Mouse (Mus musculus) c-Kit-negative CD71-positive TER-119-positive erythroid progenitor cells, embryonic 14.5 days (primary cell): ENCODE data around the gene Rln3.

ENCODE experiments used
- DNase-seq: peaks from one replicate; pipeline ENCODE4 v3.0.0-alpha.2; 2013; ENCODE audit warnings: low read depth, low spot score

The Rln3 gene

DNA sequence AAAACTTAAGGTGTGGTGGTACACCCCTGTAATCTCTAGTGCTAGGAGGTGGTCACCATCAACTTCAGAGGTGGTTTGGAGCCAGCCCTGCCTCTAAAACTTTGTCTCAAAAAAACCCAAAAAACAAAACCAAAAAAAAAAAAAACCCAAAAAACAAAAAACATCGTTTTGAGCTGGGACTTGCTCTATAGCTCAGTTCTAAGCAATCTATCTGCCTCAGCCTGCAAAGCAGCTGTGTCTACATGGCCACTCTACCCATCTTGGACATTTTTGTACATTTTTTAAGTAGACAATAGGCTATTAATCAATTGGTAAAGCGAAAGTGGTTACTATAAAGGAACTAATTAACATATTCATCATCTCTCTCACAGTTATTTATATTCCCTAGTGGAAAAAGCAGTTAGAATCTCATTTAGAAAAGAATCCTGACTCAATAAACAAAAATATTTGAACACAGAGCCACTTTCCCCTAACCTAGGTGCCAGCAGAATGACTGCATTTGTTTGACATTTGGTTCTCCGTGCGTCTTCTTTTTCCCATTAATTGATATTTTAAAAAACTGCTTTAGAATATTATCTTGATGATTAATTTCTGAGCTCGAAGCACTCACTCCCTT, 20.8 kb upstream of the Rln3 start:
- DNase-seq: no peak

DNA sequence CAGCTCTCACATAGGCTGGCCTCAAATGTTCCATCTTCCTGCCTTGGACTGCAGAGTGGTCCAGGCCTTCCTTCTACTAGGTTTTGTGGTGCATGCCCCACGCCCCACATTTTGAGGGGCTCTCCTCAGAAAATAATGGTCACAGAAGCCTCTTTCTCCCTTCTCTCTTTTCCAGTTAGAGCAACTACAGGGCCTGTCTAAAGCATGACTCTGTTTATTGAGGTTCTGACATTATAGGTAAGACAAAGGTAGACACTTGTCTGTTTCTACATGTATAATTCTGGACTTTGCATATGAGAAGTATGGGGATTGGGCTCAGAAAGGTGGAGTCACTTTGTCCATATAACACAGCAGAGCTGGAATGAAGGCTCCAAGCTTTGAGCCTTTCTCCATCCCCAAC, 20.2 kb upstream of the Rln3 start, which contains the start of gene Gm10643:
TSS of gene Gm10643 (minus strand) at position 101 of the 400 bp plus-strand sequence.
- no peak for DNase-seq

DNA sequence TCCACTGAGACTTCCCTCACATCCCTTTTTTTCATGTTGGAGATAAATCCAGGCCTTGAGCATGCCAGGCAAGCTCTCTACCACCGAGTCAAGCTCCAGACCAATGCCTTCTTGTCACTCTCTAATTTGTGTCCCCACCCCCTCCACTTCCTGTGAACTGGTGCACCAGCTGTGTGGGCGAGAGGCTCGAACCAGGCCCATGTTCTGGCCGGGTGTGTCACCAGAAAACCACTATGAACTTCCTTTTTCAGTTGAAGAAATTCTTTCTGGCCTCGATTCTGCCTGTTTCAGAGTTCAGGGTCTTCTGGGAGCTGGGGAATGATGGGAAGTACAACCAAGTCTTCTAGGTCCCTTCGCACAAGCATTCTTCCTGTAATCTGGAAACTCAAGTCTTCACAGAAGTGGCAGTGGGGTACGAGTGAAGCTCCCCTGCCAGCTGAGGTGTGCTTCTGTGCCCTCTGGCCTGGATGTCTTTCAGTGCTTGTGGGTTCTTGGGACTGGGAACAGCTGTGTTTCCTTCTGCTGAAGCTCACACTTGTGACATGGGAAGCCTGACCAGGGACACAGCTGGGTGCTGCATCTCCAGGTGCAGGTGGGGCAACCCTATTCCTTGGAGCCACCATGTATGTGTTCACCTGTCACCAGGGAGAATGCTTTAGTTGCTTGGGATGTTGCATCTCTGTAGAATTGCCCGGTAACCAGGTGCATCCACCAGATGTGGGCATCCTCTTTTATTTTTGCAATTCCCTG, 19.2 kb upstream of the Rln3 start:
- no peak for DNase-seq

- no peak for DNase-seq
These were observed 15.4 kb upstream of the Rln3 start for GRCm38 (mm10) chr8:84060245-84060644.

DNA sequence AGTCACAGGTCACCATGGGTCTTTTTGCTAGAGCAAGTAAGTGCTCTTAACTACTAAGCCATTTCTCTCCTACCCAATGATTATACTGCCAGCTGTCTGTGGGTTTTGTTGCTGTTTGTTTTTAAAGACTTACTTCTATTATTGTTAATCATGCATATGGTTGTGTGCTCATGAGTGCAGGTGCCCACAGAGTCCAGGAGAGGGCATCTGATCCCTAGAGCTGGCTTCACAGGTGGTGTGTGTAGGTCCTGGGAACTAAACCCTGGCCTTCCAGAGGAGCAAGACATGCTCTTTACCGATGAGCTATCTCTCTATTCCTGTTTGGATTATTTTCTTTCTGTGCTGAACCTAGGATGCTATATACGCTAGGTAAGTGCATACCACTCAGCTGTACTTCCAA, 14.4 kb upstream of the Rln3 start:
- no peak for DNase-seq

GRCm38 (mm10) chr8:84057827-84058226, 13.0 kb upstream of the Rln3 start:
- DNase-seq: no peak

DNA sequence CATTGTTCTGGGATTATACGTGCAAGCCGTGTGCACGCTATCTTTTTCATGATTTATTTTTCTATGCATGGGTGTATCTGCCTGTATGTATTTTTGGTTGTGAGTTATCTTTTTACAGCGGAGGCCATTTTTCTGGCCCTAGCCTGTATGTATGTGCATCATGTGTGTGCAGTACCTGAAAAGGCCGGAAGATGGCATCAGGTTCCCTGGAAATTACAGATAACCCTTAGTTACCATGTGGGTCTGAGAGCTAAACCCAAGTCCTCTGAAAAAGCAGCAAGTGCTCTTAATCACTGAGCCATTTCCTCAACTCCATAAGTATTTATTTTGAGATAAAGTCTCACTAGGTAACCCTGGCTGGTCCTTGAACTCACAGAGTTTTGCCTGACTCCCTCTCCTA, 8.4 kb upstream of the Rln3 start:
- no peak for DNase-seq

- DNase-seq: no peak
These were observed 7.9 kb upstream of the Rln3 start for GRCm38 (mm10) chr8:84052746-84053145.

- DNase-seq: no peak
These were observed 3.4 kb upstream of the Rln3 start for GRCm38 (mm10) chr8:84048171-84048570.

DNA sequence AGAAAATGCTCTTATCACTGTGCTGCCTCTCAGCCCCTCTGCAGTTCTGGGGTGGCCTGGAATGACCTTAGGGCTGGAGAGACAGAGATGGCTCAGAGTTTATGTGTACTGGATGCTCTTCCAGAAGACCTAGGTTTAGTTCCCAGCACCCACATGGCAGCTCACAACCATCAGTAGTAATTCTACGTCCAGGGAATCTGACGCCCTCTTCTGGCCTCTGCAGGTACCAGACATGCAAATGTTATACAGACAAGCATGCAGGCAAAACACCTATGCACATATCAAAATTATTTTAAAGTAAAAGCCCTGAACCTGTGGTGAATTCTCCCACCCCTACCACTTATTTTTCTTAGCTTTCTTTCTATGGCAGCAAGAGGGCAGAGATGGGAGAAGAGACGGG, 1.7 kb upstream of the Rln3 start:
- DNase-seq: no peak

GRCm38 (mm10) chr8:84044103-84044502, 697 bp downstream of the Rln3 start:
- DNase-seq: no peak

DNA sequence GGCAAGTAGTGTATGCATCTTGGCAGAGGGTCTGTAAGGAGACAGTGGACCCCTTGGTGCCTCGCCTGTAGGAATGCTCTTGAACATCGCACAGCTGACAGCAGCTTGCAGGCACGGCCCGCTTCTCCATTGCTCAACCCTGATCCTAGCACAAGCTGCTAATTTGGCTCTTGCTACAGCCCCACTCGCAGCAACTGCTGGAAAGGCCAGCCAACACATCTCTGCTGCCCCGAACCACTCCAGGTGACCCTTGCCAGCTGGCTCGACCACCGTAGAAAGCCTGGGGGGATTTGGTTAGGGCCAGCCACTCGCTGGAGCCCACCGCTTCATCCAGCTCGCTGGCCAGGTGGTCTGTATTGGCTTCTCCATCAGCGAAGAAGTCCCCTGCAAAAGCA, 1.9 kb downstream of the Rln3 start:
- DNase-seq: no peak

GRCm38 (mm10) chr8:84042066-84042947, 2.5 kb downstream of the Rln3 start, which contains the start of gene Il27ra:
TSS of gene Il27ra (minus strand) at chr8:84042589.
- no peak for DNase-seq

GRCm38 (mm10) chr8:84039050-84039449, 5.8 kb downstream of the Rln3 start:
- DNase-seq: peak; percentile 38

DNA sequence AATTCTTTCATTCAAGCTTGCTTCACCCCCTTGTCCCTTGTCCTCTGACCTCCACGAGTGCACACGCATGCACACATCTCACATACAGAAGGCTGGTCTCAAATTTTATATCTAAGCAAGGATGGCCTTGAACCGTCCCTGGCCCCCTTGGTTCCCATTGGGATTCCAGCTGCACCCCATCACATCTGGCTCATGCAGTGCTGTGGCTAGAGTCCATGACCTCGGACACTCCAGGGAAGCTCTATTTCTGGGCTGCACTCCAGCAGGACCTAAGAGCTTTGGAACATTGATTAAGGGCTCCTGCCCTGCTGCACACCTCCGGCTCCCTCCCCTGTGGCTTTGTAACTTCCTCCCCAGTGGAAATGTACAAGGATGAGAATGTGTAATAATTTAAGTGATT, 6.8 kb downstream of the Rln3 start:
- no peak for DNase-seq

DNA sequence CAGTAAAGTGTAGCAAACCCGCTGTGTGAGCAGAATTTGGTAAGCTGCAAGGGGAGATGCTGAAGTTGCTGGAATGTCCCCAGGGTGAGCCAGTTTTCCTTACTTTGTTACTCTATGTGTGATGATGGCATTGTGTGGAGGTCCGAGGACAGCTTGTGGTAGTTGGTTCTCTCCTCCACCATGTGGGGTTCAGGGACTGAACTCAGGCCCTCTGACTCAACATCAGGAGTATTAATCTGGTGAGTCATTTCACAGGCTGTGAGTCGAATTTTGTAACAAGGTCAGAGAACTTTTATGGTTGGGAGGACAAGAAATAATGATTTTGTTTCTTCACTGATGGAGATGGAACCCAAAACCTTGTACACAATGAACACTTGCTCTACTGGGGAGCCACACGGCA, 12.0 kb downstream of the Rln3 start:
- no peak for DNase-seq

DNA sequence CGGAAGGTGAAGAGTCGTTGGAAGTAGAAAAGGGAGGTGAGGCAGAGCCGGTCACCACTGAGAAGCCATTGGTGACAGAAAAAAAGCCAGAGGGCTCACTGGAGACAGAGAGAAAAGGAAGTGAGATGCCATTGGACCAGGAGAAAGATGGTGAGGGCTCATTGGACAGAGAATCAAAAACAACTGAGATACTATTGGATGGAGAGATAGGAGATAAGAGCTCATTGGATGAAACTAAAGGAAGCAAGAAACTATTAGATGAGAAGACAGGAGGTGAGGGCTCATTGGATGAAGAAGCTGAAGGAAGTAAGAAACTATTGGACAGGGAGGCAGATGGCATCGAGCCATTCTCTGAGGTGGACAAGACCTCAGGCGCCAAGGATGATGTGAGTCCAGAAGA, 15.5 kb downstream of the Rln3 start:
- no peak for DNase-seq

GRCm38 (mm10) chr8:84027449-84027848, 17.4 kb downstream of the Rln3 start:
- DNase-seq: no peak

DNA sequence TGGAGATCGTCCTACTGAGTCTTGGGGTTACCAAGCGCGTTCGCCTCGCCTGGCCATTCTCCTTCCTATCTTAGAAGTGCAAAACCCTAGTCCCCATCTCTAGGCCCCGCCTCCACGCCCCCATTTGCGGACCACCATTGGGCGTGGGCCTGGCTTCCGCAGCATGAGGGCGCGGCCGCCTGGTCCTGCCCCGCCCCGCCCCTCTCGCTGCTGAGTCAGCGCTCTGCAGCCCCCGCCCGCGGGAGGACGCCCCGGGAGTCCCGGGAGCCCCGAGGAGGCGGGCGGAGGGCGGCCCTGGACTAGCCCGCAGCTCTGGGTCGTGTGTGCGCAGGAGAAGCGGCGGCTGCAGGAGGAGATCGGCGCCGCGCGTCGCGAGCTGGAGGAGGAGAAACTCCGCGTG, 18.9 kb downstream of the Rln3 start:
- DNase-seq: no peak

GRCm38 (mm10) chr8:84024171-84024570, 20.6 kb downstream of the Rln3 start:
- DNase-seq: no peak

GRCm38 (mm10) chr8:84023631-84024030, 21.2 kb downstream of the Rln3 start:
- no peak for DNase-seq

DNA sequence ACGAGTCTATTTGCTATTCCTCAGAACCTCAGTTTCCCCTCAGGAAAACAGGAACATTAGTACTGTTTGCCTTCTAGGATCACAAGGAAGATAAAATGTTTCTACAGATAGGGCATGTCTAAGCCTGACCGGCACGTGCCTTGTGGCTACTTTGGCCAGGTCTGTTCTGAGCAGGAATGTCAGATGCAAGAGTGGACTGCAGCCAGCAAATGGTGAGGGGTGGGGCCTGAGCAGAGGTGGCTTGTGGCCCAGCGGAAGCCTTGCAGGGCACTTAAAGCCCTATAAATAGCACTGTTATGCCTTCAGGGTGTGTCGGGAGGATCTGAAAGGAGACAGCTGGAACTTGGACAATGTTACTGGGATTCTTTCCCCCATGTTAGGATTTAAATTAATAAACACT, 21.7 kb downstream of the Rln3 start:
- no peak for DNase-seq
